Mouse (Mus musculus): ENCODE measurements around the gene Nhsl2. TPM values are rescaled to one million over a fixed set of nuclear protein-coding genes. Genes with fewer than 3 reads are reported as not detected.

The Nhsl2 gene
- polyA plus RNA-seq, 1 experiment from 2014 or later: 5.2 TPM

DNA sequence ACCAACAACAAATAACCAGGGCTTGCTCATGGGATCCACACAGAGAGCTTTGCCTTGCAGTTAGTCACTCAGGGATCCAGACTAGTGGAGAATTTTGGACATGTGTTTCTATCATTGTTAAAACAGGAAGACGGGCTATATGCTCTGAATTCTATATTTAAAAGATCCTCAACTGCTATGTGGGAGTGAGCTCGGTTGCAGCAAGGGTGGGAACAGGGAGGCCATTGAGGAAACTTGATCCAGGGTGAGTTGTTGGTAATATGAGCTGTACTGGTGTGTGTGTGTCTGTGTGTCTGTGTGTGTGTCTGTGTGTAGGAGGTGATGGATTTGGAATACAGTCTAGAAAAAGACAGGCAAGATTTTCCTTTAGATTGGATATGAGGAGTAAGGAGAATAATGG is 25.7 kb downstream of the Nhsl2 start:
- Histone ChIP-seq H3K9me3 (no peaks in the 10 kb centered on the region), H3K4me1 (replicated peaks) (no peaks in the 10 kb centered on the region), H3K36me3 (no peaks in the 10 kb centered on the region), H3K4me2 (no peak overlapping the region), H3K9ac (no peak overlapping the region), H3K27me3 (peaks cover 57% of the 10 kb centered on the region; the same call in 1 of the 2 replicates), H3K27ac (no peak overlapping the region), H3K4me3 (no peak overlapping the region)
- ATAC-seq (ENCODE audit: low FRiP score): no peak
- 66% methylated on average over 2 of the region's 2 CpGs for WGBS

DNA sequence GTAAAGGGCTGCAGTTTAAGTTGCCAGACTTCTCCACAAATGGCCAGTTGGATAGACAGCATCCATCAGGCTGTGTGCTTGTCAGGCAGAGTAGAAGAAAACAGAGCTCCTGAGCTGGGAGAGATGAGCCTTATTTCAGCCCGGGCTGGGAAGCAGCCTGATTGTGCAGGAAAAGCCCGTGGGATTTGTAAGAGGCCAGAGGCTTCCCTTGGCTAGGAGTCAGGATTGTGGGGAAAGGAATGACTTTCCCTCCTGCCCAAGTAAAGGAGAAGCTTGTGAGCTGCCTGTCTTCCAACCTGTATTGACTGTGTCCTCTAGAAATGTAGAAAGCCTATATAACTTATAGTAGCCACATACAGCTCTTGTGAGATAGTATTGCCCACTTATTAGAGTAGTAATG is 27.0 kb downstream of the Nhsl2 start:
- H3K9me3 ChIP-seq: no peaks in the 10 kb centered on the region
- H3K4me1 ChIP-seq (replicated peaks): no peaks in the 10 kb centered on the region
- peaks cover 62% of the 10 kb centered on the region; the same call in 1 of the 2 replicates for H3K27me3 ChIP-seq
- H3K4me3 ChIP-seq: no peak overlapping the region
- no peak overlapping the region for H3K4me2 ChIP-seq
- H3K36me3 ChIP-seq: no peaks in the 10 kb centered on the region
- WGBS: 53% methylated on average over 2 of the region's 2 CpGs
- H3K9ac ChIP-seq: no peak overlapping the region
- H3K27ac ChIP-seq: no peak overlapping the region
- no peak for ATAC-seq (ENCODE audit: low FRiP score)

DNA sequence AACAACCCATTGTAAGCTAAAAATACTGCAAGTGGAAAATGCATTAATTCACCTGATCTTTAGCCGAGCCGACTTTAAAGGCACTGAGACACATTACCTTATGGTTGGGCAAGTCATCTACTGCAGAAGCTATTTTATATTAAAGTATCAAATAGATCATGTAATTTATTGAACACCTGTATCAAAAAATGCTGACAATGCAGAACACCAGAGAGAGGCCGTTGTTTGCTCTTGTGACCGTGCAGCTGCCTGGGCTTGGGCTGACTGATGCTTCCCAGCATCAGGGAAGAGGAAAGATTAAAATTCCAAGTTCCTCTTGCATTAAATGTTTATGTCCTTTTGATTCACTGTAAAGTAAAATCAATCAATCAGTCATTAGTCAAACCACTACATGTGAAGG is 28.7 kb downstream of the Nhsl2 start:
- no peak overlapping the region for H3K4me3 ChIP-seq
- 76% methylated on average over 4 of the region's 4 CpGs for WGBS
- H3K27ac ChIP-seq: no peak overlapping the region
- no peak overlapping the region for H3K4me2 ChIP-seq
- H3K9ac ChIP-seq: no peak overlapping the region
- no peaks in the 10 kb centered on the region for H3K4me1 ChIP-seq (replicated peaks)
- no peaks in the 10 kb centered on the region for H3K36me3 ChIP-seq
- H3K9me3 ChIP-seq: no peaks in the 10 kb centered on the region
- ATAC-seq (ENCODE audit: low FRiP score): no peak
- H3K27me3 ChIP-seq: peaks cover 63% of the 10 kb centered on the region

DNA sequence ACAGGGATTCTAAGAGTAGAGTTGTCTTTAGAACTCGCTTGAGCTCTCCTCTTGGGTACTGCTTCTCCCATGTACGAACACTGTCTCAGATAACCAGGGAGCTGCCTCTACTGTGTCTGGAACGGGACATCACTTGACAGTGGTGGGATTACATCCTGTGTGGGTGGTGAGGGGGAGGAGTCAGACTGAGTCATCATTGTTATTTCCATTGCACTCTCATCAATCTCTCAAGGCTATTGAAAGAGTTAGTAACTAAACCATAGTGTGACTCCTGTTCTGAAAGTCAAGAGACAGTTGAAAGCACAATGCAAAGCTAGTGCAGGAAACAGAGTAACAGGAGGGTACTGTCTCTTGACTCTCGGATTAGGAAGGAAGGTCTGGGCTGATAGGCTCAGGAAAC is 29.4 kb downstream of the Nhsl2 start:
- H3K36me3 ChIP-seq: no peaks in the 10 kb centered on the region
- H3K4me1 ChIP-seq (replicated peaks): no peaks in the 10 kb centered on the region
- H3K4me3 ChIP-seq: no peak overlapping the region
- H3K9ac ChIP-seq: no peak overlapping the region
- H3K27me3 ChIP-seq: peaks cover 63% of the 10 kb centered on the region
- no peak overlapping the region for H3K27ac ChIP-seq
- H3K4me2 ChIP-seq: no peak overlapping the region
- 61% methylated on average over 4 of the region's 4 CpGs for WGBS
- H3K9me3 ChIP-seq: no peaks in the 10 kb centered on the region
- no peak for ATAC-seq (ENCODE audit: low FRiP score)

DNA sequence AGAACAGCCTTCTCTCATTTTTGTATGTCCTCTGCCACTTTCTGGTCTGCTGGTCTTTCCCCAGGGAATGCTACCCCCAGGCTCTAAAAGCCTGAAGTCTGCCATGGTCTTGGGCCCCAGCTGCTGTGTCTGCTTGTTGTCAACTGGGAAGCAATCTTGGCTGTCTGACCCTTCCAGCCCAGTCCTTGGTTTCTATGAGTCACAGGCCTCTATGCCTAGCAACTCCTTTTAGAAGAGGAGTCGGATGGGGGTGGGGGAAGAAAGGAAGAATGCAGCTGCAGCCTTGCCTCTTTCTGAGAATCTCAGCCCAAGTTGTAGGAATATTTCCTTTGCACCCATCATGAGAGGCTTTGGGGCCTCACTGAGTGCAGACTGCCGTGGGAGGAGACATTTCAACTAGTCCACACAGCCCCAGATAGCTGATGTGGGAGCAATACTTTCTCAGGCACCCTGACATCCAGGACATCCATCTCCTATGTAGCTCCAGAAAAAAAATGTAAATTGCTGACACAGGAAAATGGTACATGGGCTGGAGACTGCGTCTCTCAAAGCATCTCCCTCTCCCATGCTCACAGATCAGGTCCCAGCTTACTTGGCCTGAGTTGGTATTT is 33.1 kb downstream of the Nhsl2 start:
- peaks cover 52% of the 10 kb centered on the region for H3K27me3 ChIP-seq
- H3K9ac ChIP-seq: no peak overlapping the region
- ATAC-seq (ENCODE audit: low FRiP score): no peak
- no peaks in the 10 kb centered on the region for H3K36me3 ChIP-seq
- H3K4me2 ChIP-seq: no peak overlapping the region
- H3K4me3 ChIP-seq: no peak overlapping the region
- no peaks in the 10 kb centered on the region for H3K4me1 ChIP-seq (replicated peaks)
- no peaks in the 10 kb centered on the region for H3K9me3 ChIP-seq
- 66% methylated on average over 3 of the region's 3 CpGs for WGBS
- H3K27ac ChIP-seq: no peak overlapping the region

DNA sequence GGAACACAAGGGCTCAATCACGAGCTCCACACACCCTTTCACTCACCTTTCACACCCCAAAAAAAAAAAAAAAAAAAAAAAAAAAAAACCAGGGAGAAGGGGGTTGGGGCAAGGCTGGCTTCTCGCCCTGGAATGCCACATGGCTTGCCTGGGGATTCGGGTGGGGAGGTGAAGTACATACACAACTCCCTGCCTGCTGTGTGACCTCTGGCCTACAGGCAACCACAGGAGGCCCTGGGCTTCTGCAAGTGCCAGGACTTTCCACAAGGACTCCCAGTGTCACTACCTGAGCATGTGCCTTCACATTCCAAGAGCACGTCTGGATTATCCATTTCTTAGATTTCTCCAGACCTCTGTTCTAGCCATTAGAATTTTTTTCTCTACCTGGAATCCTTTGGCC is 40.2 kb downstream of the Nhsl2 start:
- Histone ChIP-seq H3K4me2 (no peak overlapping the region), H3K4me3 (no peak overlapping the region), H3K9me3 (no peaks in the 10 kb centered on the region), H3K4me1 (replicated peaks) (no peaks in the 10 kb centered on the region), H3K27ac (no peak overlapping the region), H3K27me3 (peaks cover 28% of the 10 kb centered on the region; the same call in 1 of the 2 replicates), H3K9ac (no peak overlapping the region), H3K36me3 (no peaks in the 10 kb centered on the region)
- 64% methylated on average over 4 of the region's 4 CpGs for WGBS
- ATAC-seq (ENCODE audit: low FRiP score): no peak

DNA sequence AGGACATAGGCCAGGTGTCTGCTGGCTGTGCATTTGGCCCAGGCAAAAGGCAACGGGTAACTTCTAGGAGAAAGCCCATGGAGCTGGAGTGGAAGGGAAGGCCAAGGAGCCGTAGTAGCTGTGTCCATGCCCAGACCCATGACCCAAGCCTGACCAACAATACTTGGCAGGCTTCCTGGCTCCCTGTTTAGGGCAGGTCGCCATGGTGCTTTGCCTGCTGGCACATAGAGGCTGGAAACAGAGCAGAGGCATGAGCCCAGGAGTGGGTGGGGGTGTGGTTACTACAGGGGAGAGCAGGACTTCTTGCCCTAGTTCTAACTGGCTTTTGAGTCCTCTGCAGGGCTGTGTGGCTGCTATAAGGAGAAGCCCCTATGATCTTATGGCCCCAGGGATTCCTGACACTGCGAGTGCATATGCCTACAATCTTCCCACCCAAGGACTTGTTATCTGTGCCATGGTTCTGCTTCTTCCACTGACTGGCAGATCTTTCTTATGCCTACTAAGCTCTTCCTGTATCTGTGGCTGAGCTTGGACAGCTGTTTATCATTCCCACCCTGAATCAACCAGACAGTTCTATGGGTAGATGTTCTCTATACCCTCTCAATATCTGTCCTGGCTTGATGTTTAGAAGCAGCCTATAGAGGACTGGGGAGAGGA is 40.8 kb downstream of the Nhsl2 start:
- H3K27ac ChIP-seq: no peak overlapping the region
- peaks cover 34% of the 10 kb centered on the region; the same call in 1 of the 2 replicates for H3K27me3 ChIP-seq
- H3K4me2 ChIP-seq: no peak overlapping the region
- no peaks in the 10 kb centered on the region for H3K4me1 ChIP-seq (replicated peaks)
- H3K36me3 ChIP-seq: no peaks in the 10 kb centered on the region
- no peak for ATAC-seq (ENCODE audit: low FRiP score)
- no peak overlapping the region for H3K9ac ChIP-seq
- no peak overlapping the region for H3K4me3 ChIP-seq
- no peaks in the 10 kb centered on the region for H3K9me3 ChIP-seq
- 88% methylated on average over 4 of the region's 4 CpGs for WGBS

DNA sequence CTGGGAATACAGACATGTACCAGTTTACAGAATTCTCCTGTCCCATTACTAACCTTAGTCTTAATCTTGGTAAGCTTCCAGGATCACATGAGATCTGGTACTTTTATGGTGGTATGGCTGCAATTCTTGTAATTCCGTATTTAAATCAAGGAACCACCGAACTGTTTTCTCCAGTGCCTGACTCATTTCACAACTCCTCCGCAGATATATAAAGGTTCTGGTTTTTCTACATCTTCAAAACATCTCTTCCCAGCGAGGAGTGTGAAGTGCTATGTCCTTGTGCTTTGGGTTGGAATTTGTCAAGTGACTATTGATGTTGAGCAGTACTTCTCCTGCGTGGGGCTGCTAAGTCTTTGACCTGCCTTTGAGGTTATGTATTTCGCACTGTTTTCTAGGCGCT is 44.6 kb downstream of the Nhsl2 start:
- no peaks in the 10 kb centered on the region for H3K4me1 ChIP-seq (replicated peaks)
- H3K36me3 ChIP-seq: no peaks in the 10 kb centered on the region
- H3K4me2 ChIP-seq: no peak overlapping the region
- no peaks in the 10 kb centered on the region for H3K9me3 ChIP-seq
- H3K27me3 ChIP-seq: peaks cover 29% of the 10 kb centered on the region
- no peak for ATAC-seq (ENCODE audit: low FRiP score)
- H3K9ac ChIP-seq: no peak overlapping the region
- no peak overlapping the region for H3K4me3 ChIP-seq
- no peak overlapping the region for H3K27ac ChIP-seq
- 88% methylated on average over 7 of the region's 7 CpGs for WGBS

DNA sequence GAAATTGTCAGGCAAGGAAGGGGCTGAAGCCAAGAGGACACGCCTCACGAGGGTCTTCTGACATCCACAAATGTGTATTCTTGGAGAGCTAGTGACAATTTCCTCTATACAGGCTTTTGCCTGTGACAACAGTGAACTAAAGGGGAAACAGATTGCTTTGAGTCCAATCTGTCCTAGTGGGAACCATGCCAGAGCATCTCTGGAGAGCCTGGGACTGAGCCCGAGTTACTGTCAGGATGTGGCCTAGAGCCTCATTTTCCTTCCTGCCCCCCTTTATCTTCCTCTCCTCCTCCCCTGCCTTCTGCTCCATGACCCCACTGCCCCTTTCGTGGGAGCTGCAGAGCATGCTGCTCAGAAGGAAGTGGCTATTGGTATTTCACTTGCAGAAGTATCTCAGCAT is 49.2 kb downstream of the Nhsl2 start:
- Histone ChIP-seq H3K4me2 (no peak overlapping the region), H3K9ac (no peak overlapping the region), H3K4me1 (replicated peaks) (no peaks in the 10 kb centered on the region), H3K9me3 (no peaks in the 10 kb centered on the region), H3K36me3 (no peaks in the 10 kb centered on the region), H3K4me3 (no peak overlapping the region), H3K27ac (no peak overlapping the region), H3K27me3 (peaks cover 48% of the 10 kb centered on the region)
- no peak for ATAC-seq (ENCODE audit: low FRiP score)
- WGBS: 58% methylated on average over 4 of the region's 4 CpGs

DNA sequence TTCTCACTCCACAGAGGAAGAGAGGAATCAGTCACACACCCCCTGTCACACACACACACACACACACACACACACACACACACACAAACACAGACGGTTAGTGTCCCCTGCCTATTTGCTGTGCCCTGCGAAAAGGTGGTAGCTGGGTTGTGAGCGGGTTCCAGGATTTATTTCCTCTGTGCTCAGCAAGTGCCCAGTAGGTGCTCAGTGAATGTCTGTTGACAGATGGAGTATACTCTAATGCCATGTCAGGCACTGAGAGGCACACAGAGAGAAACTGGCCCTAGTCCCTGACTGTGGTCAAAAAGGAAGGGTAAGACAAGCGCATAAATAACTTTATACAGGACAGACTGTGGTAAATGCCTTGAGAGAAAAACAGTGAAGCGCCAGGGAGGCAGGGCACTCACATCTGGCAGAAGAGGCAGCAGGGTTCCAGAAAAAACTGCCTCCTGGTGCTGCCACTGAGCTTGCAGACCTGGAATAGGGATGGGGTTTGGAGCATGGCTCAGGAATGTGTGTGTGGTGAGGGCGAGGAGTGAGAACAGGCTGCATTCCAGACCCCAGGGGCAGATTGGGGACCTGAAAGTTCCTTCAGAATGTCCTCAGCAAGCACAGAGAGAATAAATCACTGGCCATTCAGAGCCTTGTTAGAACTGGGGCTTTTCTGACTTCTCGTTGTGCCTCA is 52.8 kb downstream of the Nhsl2 start:
- no peaks in the 10 kb centered on the region for H3K4me1 ChIP-seq (replicated peaks)
- WGBS: 62% methylated on average over 7 of the region's 7 CpGs
- no peaks in the 10 kb centered on the region for H3K9me3 ChIP-seq
- no peak overlapping the region for H3K4me2 ChIP-seq
- H3K9ac ChIP-seq: no peak overlapping the region
- no peaks in the 10 kb centered on the region for H3K36me3 ChIP-seq
- H3K27me3 ChIP-seq: peaks cover 47% of the 10 kb centered on the region
- no peak for ATAC-seq (ENCODE audit: low FRiP score)
- H3K27ac ChIP-seq: no peak overlapping the region
- no peak overlapping the region for H3K4me3 ChIP-seq

DNA sequence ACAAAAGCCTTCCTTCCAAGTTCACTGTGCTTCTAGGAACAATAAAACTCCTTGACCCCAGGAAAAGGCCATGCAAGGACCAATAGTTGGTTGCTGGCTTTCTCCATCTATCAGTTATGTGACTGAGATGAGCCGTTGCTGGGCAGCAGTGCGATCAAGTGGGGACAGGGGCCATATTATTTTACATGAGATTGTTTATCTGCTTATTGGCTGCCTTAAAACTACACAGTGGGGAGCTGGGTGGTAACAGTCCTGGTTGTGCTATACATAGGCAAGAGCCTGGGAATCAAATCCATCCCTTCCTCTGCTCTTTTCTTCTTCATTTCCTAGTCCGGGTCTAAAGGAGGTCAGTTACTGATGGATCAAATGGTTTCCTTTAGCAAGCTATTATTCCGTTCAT is 53.4 kb downstream of the Nhsl2 start:
- Histone ChIP-seq H3K27me3 (peaks cover 51% of the 10 kb centered on the region), H3K9me3 (no peaks in the 10 kb centered on the region), H3K4me3 (no peak overlapping the region), H3K27ac (no peak overlapping the region), H3K4me1 (replicated peaks) (no peaks in the 10 kb centered on the region), H3K36me3 (no peaks in the 10 kb centered on the region), H3K9ac (no peak overlapping the region), H3K4me2 (no peak overlapping the region)
- WGBS: 83% methylated on average over 4 of the region's 4 CpGs
- no peak for ATAC-seq (ENCODE audit: low FRiP score)

DNA sequence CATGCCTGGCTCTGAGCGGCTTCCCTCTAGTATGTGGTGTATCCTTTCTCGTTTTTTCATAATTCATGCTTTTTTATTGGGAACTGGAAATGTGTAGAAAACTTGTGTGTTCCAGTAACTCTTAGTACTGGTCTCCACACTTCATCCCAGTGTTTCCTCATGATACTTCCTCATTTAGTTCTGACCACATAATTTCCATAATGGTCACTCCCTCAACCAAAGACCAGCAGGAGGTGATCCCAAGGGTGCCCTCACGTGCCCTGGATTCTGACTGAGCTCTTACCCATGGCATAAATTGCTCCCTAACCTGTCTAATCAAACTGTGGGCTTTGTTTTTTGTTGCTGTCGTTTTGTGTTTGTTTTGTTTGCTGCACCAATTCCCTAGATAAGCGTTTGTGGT is 58.1 kb downstream of the Nhsl2 start:
- Histone ChIP-seq H3K4me3 (no peak overlapping the region), H3K36me3 (no peaks in the 10 kb centered on the region), H3K4me2 (no peak overlapping the region), H3K27ac (no peak overlapping the region), H3K9me3 (no peaks in the 10 kb centered on the region), H3K27me3 (peaks cover 35% of the 10 kb centered on the region; the same call in 1 of the 2 replicates), H3K9ac (no peak overlapping the region), H3K4me1 (replicated peaks) (no peaks in the 10 kb centered on the region)
- 77% methylated on average over 5 of the region's 5 CpGs for WGBS
- no peak for ATAC-seq (ENCODE audit: low FRiP score)

DNA sequence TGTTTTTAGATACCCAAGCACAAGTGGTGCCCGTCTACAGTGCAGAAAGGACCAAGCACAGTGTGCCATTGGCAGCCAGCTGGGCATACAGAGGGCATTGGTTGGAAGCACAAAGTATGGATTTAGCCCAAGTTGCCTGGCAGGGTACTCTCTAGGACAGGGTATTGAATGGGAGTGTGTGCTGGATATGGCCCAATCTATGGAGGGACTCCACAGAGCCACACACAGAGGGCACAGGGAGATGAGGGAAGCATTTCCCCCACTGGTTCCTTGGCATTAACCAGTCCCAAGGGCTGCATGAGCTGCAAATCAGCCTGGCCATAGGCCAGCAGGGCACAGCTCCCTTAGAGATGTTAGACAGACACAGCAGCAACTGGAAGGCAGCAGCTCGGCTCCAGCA is 79.9 kb downstream of the Nhsl2 start:
- H3K9me3 ChIP-seq: no peaks in the 10 kb centered on the region
- 82% methylated on average over 2 of the region's 2 CpGs for WGBS
- no peaks in the 10 kb centered on the region for H3K36me3 ChIP-seq
- peak; percentile 57; the same call in 1 of the 2 replicates for ATAC-seq (ENCODE audit: low FRiP score)
- no peaks in the 10 kb centered on the region for H3K4me1 ChIP-seq (replicated peaks)
- peaks cover 29% of the 10 kb centered on the region for H3K27me3 ChIP-seq
- no peak overlapping the region for H3K4me2 ChIP-seq
- H3K4me3 ChIP-seq: no peak overlapping the region
- H3K27ac ChIP-seq: no peak overlapping the region
- H3K9ac ChIP-seq: no peak overlapping the region
